Mouse (Mus musculus): ENCODE measurements around the gene Cltc.
A peak's percentile ranks its signal among the peaks of the same experiment; 100 is the strongest.
"Not testable (repeated sequence)": the region's sequence is repeated elsewhere in the genome, so short reads cannot be mapped to it uniquely, and the experiment has no call there.

Gene Cltc

GRCm38 (mm10) chr11:86757480-86758371, at the start of gene Cltc:
Cltc (minus strand) TSS chr11:86757565.
- DNase-seq (ENCODE audit: low spot score): peak; percentile 95

DNA sequence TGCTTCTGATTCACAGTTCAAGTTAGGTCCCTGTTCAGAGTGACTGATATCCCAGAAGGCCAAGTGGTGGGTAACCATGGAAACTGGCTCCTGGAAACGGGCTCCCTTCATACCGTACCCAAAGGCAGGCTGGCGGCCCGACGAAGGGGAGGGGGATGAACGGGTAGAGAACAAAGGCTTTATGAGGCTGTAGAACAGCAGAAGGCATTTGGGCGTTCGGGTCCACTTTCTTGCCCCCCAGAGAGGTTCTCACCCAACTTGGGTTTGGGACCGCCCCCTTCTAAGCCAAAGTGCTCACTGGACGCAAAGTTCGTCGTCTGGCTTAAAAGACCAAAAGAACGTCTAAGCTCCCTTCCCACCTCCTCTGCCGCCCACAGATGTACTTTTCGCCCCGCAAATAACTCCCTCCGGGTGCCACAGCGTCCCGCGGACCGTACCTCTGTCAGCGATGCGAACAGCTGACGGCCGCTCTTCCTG, 49.7 kb upstream of the Cltc start:
- DNase-seq (ENCODE audit: low spot score): peak; percentile 21

GRCm38 (mm10) chr11:86794161-86794560, 36.8 kb upstream of the Cltc start:
- no peak for DNase-seq (ENCODE audit: low spot score)

GRCm38 (mm10) chr11:86787436-86787835, 30.1 kb upstream of the Cltc start:
- not testable (repeated sequence) for DNase-seq (ENCODE audit: low spot score)

DNA sequence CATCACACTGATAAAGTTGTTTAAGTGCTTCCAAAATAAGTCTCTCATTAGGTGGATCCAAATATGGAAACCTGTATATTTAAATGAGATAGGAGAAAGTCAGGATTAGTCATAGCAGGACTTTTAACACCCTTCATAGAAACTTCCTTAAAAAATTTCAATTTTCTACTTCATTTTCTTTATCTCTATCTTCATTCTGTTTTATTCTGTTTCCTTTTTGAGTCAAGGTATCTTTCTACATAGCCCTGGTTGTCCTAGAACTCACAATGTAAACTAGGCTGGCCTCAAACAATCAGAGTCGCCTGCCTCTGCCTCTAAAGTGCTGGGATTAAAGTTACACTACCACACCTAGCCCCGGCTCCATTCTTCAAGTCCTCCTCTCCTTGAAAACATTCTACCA, 28.4 kb upstream of the Cltc start:
- no peak for DNase-seq (ENCODE audit: low spot score)

GRCm38 (mm10) chr11:86769884-86770283, 12.5 kb upstream of the Cltc start:
- no peak for DNase-seq (ENCODE audit: low spot score)

DNA sequence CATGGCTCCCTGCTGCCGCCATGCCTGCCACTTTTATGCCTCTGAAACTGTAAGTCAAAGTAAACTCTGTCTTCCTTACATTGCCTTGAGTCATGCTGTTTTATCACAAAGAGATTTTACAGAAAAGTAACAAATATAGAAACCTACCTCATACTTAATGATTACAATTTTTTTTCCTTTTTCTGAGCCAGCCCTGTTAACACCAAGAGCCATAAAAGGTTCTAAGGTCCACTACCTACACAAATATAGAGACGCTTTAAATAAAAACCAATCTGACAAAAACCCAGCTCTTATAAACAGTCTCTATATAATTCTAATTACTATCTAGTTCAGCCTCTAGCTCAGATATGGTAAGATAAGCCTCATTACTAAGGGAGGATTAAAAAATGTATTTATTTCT, 7.1 kb upstream of the Cltc start:
- no peak for DNase-seq (ENCODE audit: low spot score)

DNA sequence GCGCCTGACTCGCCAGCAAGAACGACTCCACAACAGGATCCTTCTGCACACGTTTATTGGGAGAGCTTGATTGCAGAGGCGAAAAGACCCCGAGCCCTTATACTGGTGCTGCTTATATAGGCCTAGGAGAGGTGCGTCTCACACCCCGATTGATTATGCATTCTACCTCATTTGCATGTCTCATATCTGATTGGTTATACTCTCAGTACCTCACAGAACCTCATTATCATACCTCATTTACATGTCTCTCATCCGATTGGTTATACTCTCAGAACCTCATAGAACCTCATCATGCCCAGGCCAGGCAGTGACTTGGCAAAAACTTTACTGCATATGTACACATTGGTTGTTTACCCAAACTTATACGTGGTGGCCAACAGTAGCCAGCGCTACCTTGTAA, 5.8 kb upstream of the Cltc start:
- DNase-seq (ENCODE audit: low spot score): not testable (repeated sequence)

- DNase-seq (ENCODE audit: low spot score): no peak
These were observed 3.0 kb upstream of the Cltc start for GRCm38 (mm10) chr11:86760357-86760756.

DNA sequence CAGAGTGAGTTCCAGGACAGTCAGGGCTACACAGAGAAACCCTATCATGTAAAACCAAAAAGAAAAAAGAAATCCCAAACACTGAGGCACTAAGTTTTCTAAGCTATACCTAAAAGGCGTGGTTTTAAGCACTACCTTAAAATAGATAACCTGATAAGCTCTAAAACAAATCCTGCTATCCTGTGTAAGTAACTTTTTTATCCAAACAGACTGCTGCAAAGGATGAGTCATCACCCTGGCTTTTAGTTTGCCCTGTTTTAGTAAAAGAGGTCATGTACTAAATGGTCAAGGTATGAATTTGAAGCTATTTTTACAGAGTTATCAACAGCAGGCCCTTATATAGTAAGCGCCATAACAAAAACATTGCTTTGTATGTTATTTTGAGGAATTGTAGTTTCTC, 2.5 kb upstream of the Cltc start:
- no peak for DNase-seq (ENCODE audit: low spot score)

DNA sequence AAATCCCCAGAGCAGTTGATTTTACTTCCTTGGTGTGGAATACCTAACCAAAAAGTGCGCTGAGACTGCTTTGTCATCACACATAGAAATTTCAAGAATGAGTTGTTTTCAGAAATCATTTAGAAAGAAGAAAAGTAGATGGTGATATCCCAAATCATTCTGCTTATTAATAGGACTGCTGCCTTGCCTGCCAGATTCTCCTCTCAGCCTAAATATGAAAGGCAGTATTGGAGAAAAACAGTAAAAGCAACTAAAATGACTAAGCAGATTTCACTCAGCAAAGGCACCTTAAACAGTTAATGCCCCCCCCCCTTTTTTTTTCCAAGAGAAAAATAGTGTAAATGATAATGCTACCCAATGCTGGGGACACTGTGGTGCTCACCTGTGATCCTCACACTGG, 1.9 kb upstream of the Cltc start:
- no peak for DNase-seq (ENCODE audit: low spot score)

GRCm38 (mm10) chr11:86758559-86758958, 1.2 kb upstream of the Cltc start:
- no peak for DNase-seq (ENCODE audit: low spot score)

DNA sequence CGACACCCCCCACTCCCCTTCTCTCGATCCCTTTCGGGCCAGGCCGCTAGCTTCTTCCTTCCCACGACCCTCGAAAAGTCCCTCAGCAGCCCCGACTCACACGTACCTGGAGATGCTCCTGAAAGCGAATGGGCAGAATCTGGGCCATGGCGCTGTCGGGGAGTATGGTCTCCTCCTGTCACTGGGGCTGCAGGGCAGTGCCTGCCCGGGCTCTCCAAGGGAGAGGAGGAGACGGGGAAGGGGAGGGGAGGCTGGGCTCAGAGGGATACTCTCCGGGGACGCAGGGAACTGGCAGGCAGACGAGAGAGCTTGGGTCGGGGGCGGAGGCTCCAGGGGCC, 254 bp downstream of the Cltc start:
- no peak for DNase-seq (ENCODE audit: low spot score)

- peak; percentile 21 for DNase-seq (ENCODE audit: low spot score)
These were observed 916 bp downstream of the Cltc start for GRCm38 (mm10) chr11:86756156-86757141.

GRCm38 (mm10) chr11:86752404-86752803, 5.0 kb downstream of the Cltc start:
- no peak for DNase-seq (ENCODE audit: low spot score)

GRCm38 (mm10) chr11:86751010-86751409, 6.4 kb downstream of the Cltc start:
- no peak for DNase-seq (ENCODE audit: low spot score)

- no peak for DNase-seq (ENCODE audit: low spot score)
These were observed 7.5 kb downstream of the Cltc start for GRCm38 (mm10) chr11:86749776-86750423.

GRCm38 (mm10) chr11:86745634-86746404, 11.5 kb downstream of the Cltc start:
- DNase-seq (ENCODE audit: low spot score): no peak

GRCm38 (mm10) chr11:86742605-86743004, 14.8 kb downstream of the Cltc start:
- DNase-seq (ENCODE audit: low spot score): no peak

DNA sequence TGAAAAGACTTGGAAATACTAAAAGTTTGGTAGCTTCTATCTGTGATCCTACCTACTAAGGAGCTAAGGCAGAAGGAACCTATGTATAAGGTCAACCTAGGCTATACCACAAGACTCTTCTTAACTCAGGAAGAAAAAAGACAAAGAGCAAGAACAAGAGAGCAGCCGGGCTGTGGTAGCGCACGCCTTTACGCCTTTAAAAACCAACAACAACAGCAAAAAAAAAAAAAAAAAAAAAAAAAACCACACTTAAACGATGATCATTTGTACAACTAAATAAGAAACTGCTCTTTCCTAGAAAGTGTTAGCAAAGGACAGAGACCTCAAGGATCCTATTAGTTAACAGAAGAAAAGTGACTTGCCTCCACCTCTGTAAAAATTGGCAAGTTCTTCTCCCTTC, 15.9 kb downstream of the Cltc start:
- DNase-seq (ENCODE audit: low spot score): no peak

DNA sequence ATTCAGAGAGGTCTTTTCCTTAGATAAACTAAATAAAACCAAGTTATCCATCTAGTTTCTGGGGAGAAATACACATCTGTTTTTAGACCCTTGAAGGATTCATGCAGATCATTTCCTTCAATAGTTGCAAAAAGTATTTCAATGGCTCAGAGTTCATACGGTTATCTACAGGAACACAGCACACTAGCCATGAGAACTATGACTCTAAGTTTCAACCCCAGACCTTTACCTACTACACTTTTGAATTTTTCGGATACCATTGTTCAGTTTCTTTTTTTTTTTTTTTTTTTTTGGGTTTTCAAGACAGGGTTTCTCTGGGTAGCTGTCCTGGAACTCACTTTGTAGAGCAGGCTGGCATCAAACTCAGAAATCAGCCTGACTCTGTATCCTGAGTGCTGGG, 17.9 kb downstream of the Cltc start:
- no peak for DNase-seq (ENCODE audit: low spot score)
